In genomic region chr6:53795078-53795477, GRCm38 (mm10) we compare ENCODE assay signal across 9 mouse cellular contexts. TPM values are rescaled to one million over a fixed set of nuclear protein-coding genes. Genes with fewer than 3 reads are reported as not detected.
DNase-seq lines count a peak whose midpoint lies in the region; ATAC-seq and TF ChIP-seq lines count a peak whose summit lies in the region.
"Had no signal": no experiment of that assay in that cellular context is flagged by ENCODE, and none has a peak within 500 bp of the region (broad histone marks: within the 10 kb centered on the region; RNA-seq: fewer than 3 reads in every experiment).

No protein-coding gene starts in this region.

- no peak overlapping the region for H3K4me3 ChIP-seq in embryonic facial prominence, embryonic 12.5 days
- H3K4me3 ChIP-seq in embryonic facial prominence, embryonic 10.5 days = no peak overlapping the region
- no peak overlapping the region for H3K4me3 ChIP-seq in kidney, embryonic 14.5 days (ENCODE audit: low read length)
- no peak overlapping the region for H3K4me3 ChIP-seq in midbrain, postnatal 0 days (ENCODE audit: low read depth, low read length)
- H3K4me3 ChIP-seq in thymus, adult 2 months (ENCODE audit: control insufficient read depth, insufficient read depth, low read length) = no peak overlapping the region
- H3K4me3 ChIP-seq: midbrain, embryonic 12.5 days had no signal

- TF ChIP-seq CTCF in midbrain, postnatal 0 days (IDR thresholded peaks at IDR 0.05) = no peak
- TF ChIP-seq CTCF in thymus, adult 2 months (IDR thresholded peaks at IDR 0.05; ENCODE audit: borderline replicate concordance, control insufficient read depth, extremely low read depth, insufficient read depth, low read length, poor library complexity) = no peak

- H3K27me3 ChIP-seq in embryonic facial prominence, embryonic 12.5 days = peaks cover 8% of the 10 kb centered on the region; the same call in 1 of the 2 replicates
- peaks cover 25% of the 10 kb centered on the region for H3K27me3 ChIP-seq in embryonic facial prominence, embryonic 10.5 days (replicated peaks; ENCODE audit: low read depth, poor library complexity, severe bottlenecking)
- no peaks in the 10 kb centered on the region for H3K27me3 ChIP-seq in kidney, embryonic 14.5 days (ENCODE audit: control insufficient read depth, insufficient read depth, low read length)
- 0 out of 2 replicates have a peak, but pooled peaks cover 3% of the 10 kb centered on the region for H3K27me3 ChIP-seq in midbrain, postnatal 0 days (ENCODE audit: insufficient read depth, low read length)
- no peaks in the 10 kb centered on the region for H3K27me3 ChIP-seq in thymus, adult 2 months (ENCODE audit: control insufficient read depth, insufficient read depth, low read length)

- H3K9me3 ChIP-seq in embryonic facial prominence, embryonic 12.5 days = no peaks in the 10 kb centered on the region
- no peaks in the 10 kb centered on the region for H3K9me3 ChIP-seq in embryonic facial prominence, embryonic 10.5 days
- H3K9me3 ChIP-seq in kidney, embryonic 14.5 days (ENCODE audit: control insufficient read depth, low read length) = no peaks in the 10 kb centered on the region
- no peaks in the 10 kb centered on the region for H3K9me3 ChIP-seq in midbrain, postnatal 0 days (ENCODE audit: low read length)
- H3K9me3 ChIP-seq: midbrain, embryonic 12.5 days had no signal

- H3K36me3 ChIP-seq in embryonic facial prominence, embryonic 12.5 days = no peaks in the 10 kb centered on the region
- H3K36me3 ChIP-seq in embryonic facial prominence, embryonic 10.5 days (replicated peaks) = no peaks in the 10 kb centered on the region
- H3K36me3 ChIP-seq in kidney, embryonic 14.5 days (ENCODE audit: control insufficient read depth, insufficient read depth, low read length) = no peaks in the 10 kb centered on the region
- no peaks in the 10 kb centered on the region for H3K36me3 ChIP-seq in midbrain, postnatal 0 days (ENCODE audit: insufficient read depth, low read length)
- H3K36me3 ChIP-seq in thymus, adult 2 months (ENCODE audit: control insufficient read depth, insufficient read depth, low read length) = no peaks in the 10 kb centered on the region
- H3K36me3 ChIP-seq: midbrain, embryonic 12.5 days had no signal

- peaks cover 19% of the 10 kb centered on the region; the same call in 1 of the 2 replicates for H3K4me1 ChIP-seq in embryonic facial prominence, embryonic 12.5 days
- peaks cover 46% of the 10 kb centered on the region for H3K4me1 ChIP-seq in embryonic facial prominence, embryonic 10.5 days
- peaks cover 6% of the 10 kb centered on the region; the same call in 1 of the 2 replicates for H3K4me1 ChIP-seq in kidney, embryonic 14.5 days (ENCODE audit: control insufficient read depth, insufficient read depth, low read length)
- no peaks in the 10 kb centered on the region for H3K4me1 ChIP-seq in midbrain, postnatal 0 days (ENCODE audit: insufficient read depth, low read length)
- no peaks in the 10 kb centered on the region for H3K4me1 ChIP-seq in thymus, adult 2 months (replicated peaks; ENCODE audit: control insufficient read depth, insufficient read depth, low read length)
- H3K4me1 ChIP-seq: midbrain, embryonic 12.5 days had no signal

- ATAC-seq in embryonic facial prominence, embryonic 12.5 days (ENCODE audit: insufficient number of reproducible peaks, insufficient read depth, low FRiP score, low TSS enrichment) = no peak
- ATAC-seq in kidney, embryonic 14.5 days (ENCODE audit: low FRiP score, low TSS enrichment) = no peak
- ATAC-seq in midbrain, postnatal 0 days (ENCODE audit: low FRiP score) = no peak

- no peak overlapping the region for H3K9ac ChIP-seq in embryonic facial prominence, embryonic 12.5 days
- H3K9ac ChIP-seq in kidney, embryonic 14.5 days (ENCODE audit: low read depth, low read length) = peak overlapping the region; percentile 12; the same call in 1 of the 2 replicates
- no peak overlapping the region for H3K9ac ChIP-seq in midbrain, postnatal 0 days (replicated peaks; ENCODE audit: low read length, poor library complexity, severe bottlenecking)
- H3K9ac ChIP-seq: midbrain, embryonic 12.5 days had no signal

- TF ChIP-seq POLR2A in thymus, adult 2 months (IDR thresholded peaks at IDR 0.05; ENCODE audit: control insufficient read depth, extremely low read depth, insufficient read depth, low read length, poor library complexity) = no peak

- 45% methylated on average over 11 of the region's 11 CpGs for WGBS in embryonic facial prominence, embryonic 12.5 days
- 48% methylated on average over 11 of the region's 11 CpGs for WGBS in embryonic facial prominence, embryonic 10.5 days
- 38% methylated on average over 11 of the region's 11 CpGs for WGBS in kidney, embryonic 14.5 days
- 45% methylated on average over 11 of the region's 11 CpGs for WGBS in midbrain, postnatal 0 days
- WGBS in thymus, adult 2 months = 45% methylated on average over 11 of the region's 11 CpGs

- H3K4me2 ChIP-seq in embryonic facial prominence, embryonic 12.5 days (replicated peaks) = 0 out of 2 replicates have a peak overlapping the region, but pooled peaks have one; percentile 24
- H3K4me2 ChIP-seq in kidney, embryonic 14.5 days (replicated peaks; ENCODE audit: low read depth, low read length) = peak overlapping the region; percentile 30; the same call in 1 of the 2 replicates
- H3K4me2 ChIP-seq in midbrain, postnatal 0 days (ENCODE audit: low read depth, low read length, poor library complexity, severe bottlenecking) = peak overlapping the region; percentile 20
- H3K4me2 ChIP-seq: midbrain, embryonic 12.5 days had no signal

- no peak overlapping the region for H3K27ac ChIP-seq in embryonic facial prominence, embryonic 12.5 days
- no peak overlapping the region for H3K27ac ChIP-seq in embryonic facial prominence, embryonic 10.5 days (replicated peaks)
- no peak overlapping the region for H3K27ac ChIP-seq in kidney, embryonic 14.5 days (ENCODE audit: low read depth, low read length)
- H3K27ac ChIP-seq in midbrain, postnatal 0 days (ENCODE audit: low read depth, low read length) = no peak overlapping the region
- H3K27ac ChIP-seq in thymus, adult 2 months (ENCODE audit: control insufficient read depth, insufficient read depth, low read length) = no peak overlapping the region
- H3K27ac ChIP-seq: midbrain, embryonic 12.5 days had no signal

- DNase-seq in embryonic facial prominence, embryonic 10.5 days (ENCODE audit: low spot score) = no peak
- DNase-seq in kidney, postnatal 10 days = no peak
- peak; percentile 22 for DNase-seq in ZHBTc4 (ENCODE audit: low read depth, low spot score)
- no peak for DNase-seq in midbrain, postnatal 0 days (ENCODE audit: low spot score)
- no peak for DNase-seq in thymus, adult 2 months
- DNase-seq in c-Kit-positive CD71-positive TER-119-positive erythroid progenitor cells, embryonic 14.5 days (ENCODE audit: low spot score) = no peak

RNA-seq across cellular contexts. Expression of gene Tril, which starts 25.6 kb away (rescaled TPM):
- polyA plus RNA-seq in embryonic facial prominence, embryonic 12.5 days (2016; fragmentation: Nextera tagmentation; extraction: Ambion mirVana) = 67.1 and 77.0 TPM in 2 replicates
- 50.1 and 65.8 TPM in 2 replicates for polyA plus RNA-seq in embryonic facial prominence, embryonic 10.5 days (2016; fragmentation: Nextera tagmentation; extraction: Ambion mirVana)
- 65.5 and 94.9 TPM in 2 replicates for polyA plus RNA-seq in kidney, embryonic 14.5 days (2014; fragmentation: Nextera tagmentation; extraction: Ambion mirVana)
- total RNA-seq in midbrain, postnatal 0 days (2014; rRNA removed) = 48.4 and 55.6 TPM in 2 replicates
- polyA plus RNA-seq in midbrain, postnatal 0 days (2015; fragmentation: Nextera tagmentation; extraction: Ambion mirVana) = 25.9 and 26.7 TPM in 2 replicates
- 2.3 and 2.5 TPM in 2 replicates for polyA plus RNA-seq in thymus, adult 2 months (2012; rRNA removed)
